Mouse (Mus musculus): Measurements from ENCODE around the gene Rsu1. TPM values are rescaled to one million over a fixed set of nuclear protein-coding genes. Genes with fewer than 3 reads are reported as not detected.

Gene Rsu1
- polyA plus RNA-seq, 1 experiment, result 43.8 TPM

DNA sequence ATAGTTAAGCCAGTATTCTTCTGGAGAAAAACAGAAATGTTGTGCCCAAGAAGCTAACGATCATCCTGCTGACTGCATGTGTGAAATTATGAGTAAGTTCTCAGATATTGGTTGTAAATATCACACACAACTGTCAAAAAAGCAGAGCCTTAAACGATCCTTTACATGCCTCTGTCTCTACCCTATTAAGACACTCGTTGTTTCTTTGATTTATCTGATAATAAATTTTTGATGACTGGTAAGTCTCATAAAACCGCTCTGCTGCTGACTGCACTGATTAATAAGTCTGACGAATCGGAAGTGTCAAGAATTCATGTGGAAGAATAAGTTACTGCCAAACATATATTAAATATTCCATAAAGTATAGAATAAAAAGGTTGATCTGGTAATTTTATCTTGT is 126.0 kb downstream of the Rsu1 start:
- no peak overlapping the region for H3K27ac ChIP-seq (ENCODE audit: insufficient read depth, low read length)
- H3K4me1 ChIP-seq (ENCODE audit: control insufficient read depth, insufficient read depth, low read length), result no peaks in the 10 kb centered on the region; the same call in 1 of the 2 replicates
- H3K4me3 ChIP-seq (ENCODE audit: insufficient read depth, low read length), result no peak overlapping the region
- TF ChIP-seq CTCF (IDR thresholded peaks at IDR 0.05; ENCODE audit: extremely low read depth, insufficient read depth, low read length) (no peak), POLR2A (IDR thresholded peaks at IDR 0.05; ENCODE audit: extremely low read depth, insufficient read depth, low read length) (no peak)

DNA sequence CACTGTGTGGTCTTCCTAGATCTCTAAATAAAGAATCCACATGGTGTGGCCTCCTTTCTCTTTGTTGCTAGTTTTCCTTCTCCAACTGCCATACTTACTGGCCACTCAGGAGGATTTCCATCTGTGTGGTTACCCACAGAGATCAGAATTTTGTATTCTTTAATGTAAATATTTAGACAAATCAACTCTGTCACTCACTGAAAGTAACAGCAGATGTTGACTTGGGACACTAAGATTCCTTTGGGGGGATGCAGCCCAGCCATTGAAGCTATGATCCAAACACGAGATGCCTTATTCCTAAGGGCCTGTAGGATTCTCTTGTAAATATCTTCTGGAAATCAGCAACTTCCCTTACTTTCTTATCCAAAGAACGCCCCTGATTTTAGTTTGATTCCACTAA is 136.3 kb downstream of the Rsu1 start:
- no peaks in the 10 kb centered on the region for H3K4me1 ChIP-seq (ENCODE audit: control insufficient read depth, insufficient read depth, low read length)
- no peak overlapping the region for H3K4me3 ChIP-seq (ENCODE audit: insufficient read depth, low read length)
- TF ChIP-seq POLR2A (IDR thresholded peaks at IDR 0.05; ENCODE audit: extremely low read depth, insufficient read depth, low read length) (no peak), CTCF (IDR thresholded peaks at IDR 0.05; ENCODE audit: extremely low read depth, insufficient read depth, low read length) (no peak)
- H3K27ac ChIP-seq (ENCODE audit: insufficient read depth, low read length), result no peak overlapping the region

DNA sequence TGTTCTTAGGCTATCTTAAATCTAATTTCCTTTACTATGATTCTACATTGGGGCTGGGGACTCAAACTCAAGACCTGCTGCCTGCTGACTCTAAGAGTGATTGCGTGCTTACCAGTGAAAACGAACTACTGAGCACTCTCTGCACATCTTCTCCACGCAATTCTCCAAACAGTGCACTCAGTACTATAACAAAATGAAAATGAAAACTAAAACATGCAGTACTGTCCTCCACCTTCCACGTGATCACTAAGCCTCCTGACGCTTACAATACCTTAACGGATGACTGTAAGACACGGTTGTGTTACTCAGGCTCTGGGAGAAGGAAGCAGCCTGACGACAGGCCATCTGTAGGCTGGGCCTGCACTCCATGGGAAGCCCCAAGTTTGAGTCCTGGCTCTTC is 138.4 kb downstream of the Rsu1 start:
- no peak overlapping the region for H3K4me3 ChIP-seq (ENCODE audit: insufficient read depth, low read length)
- no peak overlapping the region for H3K27ac ChIP-seq (ENCODE audit: insufficient read depth, low read length)
- no peaks in the 10 kb centered on the region for H3K4me1 ChIP-seq (ENCODE audit: control insufficient read depth, insufficient read depth, low read length)
- TF ChIP-seq POLR2A (IDR thresholded peaks at IDR 0.05; ENCODE audit: extremely low read depth, insufficient read depth, low read length) (no peak), CTCF (IDR thresholded peaks at IDR 0.05; ENCODE audit: extremely low read depth, insufficient read depth, low read length) (no peak)

- no peak overlapping the region for H3K27ac ChIP-seq (ENCODE audit: insufficient read depth, low read length)
- TF ChIP-seq POLR2A (IDR thresholded peaks at IDR 0.05; ENCODE audit: extremely low read depth, insufficient read depth, low read length) (no peak), CTCF (IDR thresholded peaks at IDR 0.05; ENCODE audit: extremely low read depth, insufficient read depth, low read length) (no peak)
- no peak overlapping the region for H3K4me3 ChIP-seq (ENCODE audit: insufficient read depth, low read length)
- peaks cover under 1% of the 10 kb centered on the region; the same call in 1 of the 2 replicates for H3K4me1 ChIP-seq (ENCODE audit: control insufficient read depth, insufficient read depth, low read length)
Observed at GRCm38 (mm10) chr2:13132406-13132805, 138.8 kb downstream of the Rsu1 start.

- Histone ChIP-seq H3K4me1 (ENCODE audit: control insufficient read depth, insufficient read depth, low read length) (peaks cover 2% of the 10 kb centered on the region; the same call in 1 of the 2 replicates), H3K4me3 (ENCODE audit: insufficient read depth, low read length) (no peak overlapping the region), H3K27ac (ENCODE audit: insufficient read depth, low read length) (no peak overlapping the region)
- no peak for TF ChIP-seq POLR2A (IDR thresholded peaks at IDR 0.05; ENCODE audit: extremely low read depth, insufficient read depth, low read length)
- TF ChIP-seq CTCF (IDR thresholded peaks at IDR 0.05; ENCODE audit: extremely low read depth, insufficient read depth, low read length), result no peak
Observed at GRCm38 (mm10) chr2:13129859-13130258, 141.4 kb downstream of the Rsu1 start.

DNA sequence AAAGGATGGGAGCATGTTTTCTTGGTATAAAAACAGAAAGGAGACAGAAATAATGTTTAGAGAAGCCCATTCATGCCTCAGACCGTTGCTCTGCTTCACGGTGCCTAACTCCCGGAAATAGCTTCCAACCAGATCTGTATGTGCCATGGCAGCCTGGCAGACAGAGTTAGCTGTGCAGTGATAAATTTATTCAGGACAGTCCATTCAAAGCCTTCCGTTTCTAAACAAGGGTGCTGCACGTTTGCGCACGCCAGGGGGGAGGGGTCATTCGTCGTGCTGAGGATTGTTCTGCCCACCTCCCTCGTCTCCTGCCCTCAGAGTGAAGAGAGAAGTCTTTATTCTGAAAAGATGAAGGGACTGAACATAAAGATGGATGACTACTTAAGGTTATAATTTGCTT is 141.9 kb downstream of the Rsu1 start:
- TF ChIP-seq POLR2A (IDR thresholded peaks at IDR 0.05; ENCODE audit: extremely low read depth, insufficient read depth, low read length), result no peak
- no peak for TF ChIP-seq CTCF (IDR thresholded peaks at IDR 0.05; ENCODE audit: extremely low read depth, insufficient read depth, low read length)
- H3K27ac ChIP-seq (ENCODE audit: insufficient read depth, low read length), result no peak overlapping the region
- H3K4me3 ChIP-seq (ENCODE audit: insufficient read depth, low read length), result no peak overlapping the region
- H3K4me1 ChIP-seq (ENCODE audit: control insufficient read depth, insufficient read depth, low read length), result peaks cover 2% of the 10 kb centered on the region; the same call in 1 of the 2 replicates

DNA sequence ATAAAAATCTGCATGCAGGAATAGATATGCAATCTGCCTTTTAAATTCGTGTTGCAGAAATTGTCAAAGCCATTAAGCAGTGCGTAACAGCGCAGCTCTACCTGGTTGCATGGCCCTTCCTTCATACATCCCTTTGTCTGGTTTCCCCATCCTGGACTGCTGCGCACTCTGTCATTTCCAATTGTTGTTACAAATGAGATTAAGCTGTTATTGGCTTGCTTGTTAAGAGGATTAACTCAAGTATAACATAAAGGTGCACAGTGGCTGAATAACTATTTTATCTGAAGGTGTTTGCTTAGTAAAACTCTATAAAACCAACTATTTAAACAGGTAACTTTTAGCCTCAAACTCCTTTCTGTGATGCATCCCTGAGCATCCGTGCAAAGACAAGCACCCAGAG is 150.8 kb downstream of the Rsu1 start:
- Histone ChIP-seq H3K4me1 (ENCODE audit: control insufficient read depth, insufficient read depth, low read length) (no peaks in the 10 kb centered on the region), H3K27ac (ENCODE audit: insufficient read depth, low read length) (no peak overlapping the region), H3K4me3 (ENCODE audit: insufficient read depth, low read length) (no peak overlapping the region)
- no peak for TF ChIP-seq POLR2A (IDR thresholded peaks at IDR 0.05; ENCODE audit: extremely low read depth, insufficient read depth, low read length)

DNA sequence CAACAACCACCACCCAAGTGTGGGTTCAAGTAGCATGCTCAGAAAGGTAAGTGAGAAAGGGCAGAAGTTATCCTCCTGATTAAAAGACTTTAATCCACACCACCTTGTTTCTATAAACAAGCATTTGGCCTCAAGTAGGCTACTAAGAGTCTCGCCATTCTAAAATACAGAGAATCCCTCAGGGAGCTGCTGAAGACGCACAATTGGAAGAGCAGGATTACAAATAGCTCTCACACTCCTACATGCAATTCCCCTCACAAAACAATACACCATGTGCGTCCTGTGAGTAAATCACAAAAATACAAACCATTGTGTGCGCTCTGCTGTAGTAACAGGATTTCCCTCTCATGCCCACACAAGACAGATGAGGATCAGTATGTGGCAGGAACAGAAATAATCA is 153.3 kb downstream of the Rsu1 start:
- no peak overlapping the region for H3K4me3 ChIP-seq (ENCODE audit: insufficient read depth, low read length)
- TF ChIP-seq CTCF (IDR thresholded peaks at IDR 0.05; ENCODE audit: extremely low read depth, insufficient read depth, low read length), result no peak
- TF ChIP-seq POLR2A (IDR thresholded peaks at IDR 0.05; ENCODE audit: extremely low read depth, insufficient read depth, low read length), result no peak
- no peak overlapping the region for H3K27ac ChIP-seq (ENCODE audit: insufficient read depth, low read length)
- H3K4me1 ChIP-seq (ENCODE audit: control insufficient read depth, insufficient read depth, low read length), result peaks cover 2% of the 10 kb centered on the region; the same call in 1 of the 2 replicates

DNA sequence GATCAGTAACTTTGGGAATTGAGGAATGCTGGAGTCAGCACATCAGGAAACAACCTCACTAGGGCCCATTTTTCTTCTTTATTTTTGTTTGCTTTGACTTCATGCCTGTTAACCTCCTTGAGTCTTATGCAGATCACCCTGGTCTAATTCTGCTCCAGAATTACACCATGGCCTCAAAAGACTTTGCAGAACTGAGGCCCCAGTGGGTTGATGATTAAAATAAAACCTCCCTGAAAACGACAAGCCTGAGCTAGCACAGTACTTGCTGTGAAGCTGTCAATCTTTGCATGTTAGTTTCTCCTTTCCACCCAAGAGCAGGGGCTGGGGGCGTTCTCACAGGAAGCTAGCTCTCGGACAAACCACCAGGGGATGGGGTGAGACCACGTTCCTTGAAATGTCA is 164.7 kb downstream of the Rsu1 start:
- Histone ChIP-seq H3K4me1 (ENCODE audit: control insufficient read depth, insufficient read depth, low read length) (peaks cover 5% of the 10 kb centered on the region), H3K27ac (ENCODE audit: insufficient read depth, low read length) (no peak overlapping the region), H3K4me3 (ENCODE audit: insufficient read depth, low read length) (no peak overlapping the region)
- TF ChIP-seq CTCF (IDR thresholded peaks at IDR 0.05; ENCODE audit: extremely low read depth, insufficient read depth, low read length) (no peak), POLR2A (IDR thresholded peaks at IDR 0.05; ENCODE audit: extremely low read depth, insufficient read depth, low read length) (no peak)

DNA sequence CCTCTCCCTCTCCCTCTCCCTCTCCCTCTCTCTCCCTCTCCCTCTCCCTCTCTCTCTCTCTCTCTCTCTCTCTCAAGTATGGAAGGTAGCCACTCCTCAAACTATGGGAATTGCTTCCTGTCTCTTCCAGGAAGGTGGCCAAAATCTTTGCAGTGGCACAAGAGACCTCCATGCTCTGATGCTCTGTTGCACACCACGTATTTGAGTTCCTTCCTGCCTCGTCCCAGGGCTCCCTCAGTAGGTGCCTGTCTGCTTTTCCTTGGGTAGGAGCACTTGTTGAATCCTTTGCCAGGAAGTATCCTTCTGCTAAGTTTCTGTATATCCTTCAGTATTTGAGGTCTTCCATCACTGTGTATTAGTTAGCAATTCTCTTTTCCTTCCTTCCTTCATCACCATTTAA is 166.8 kb downstream of the Rsu1 start:
- no peak overlapping the region for H3K27ac ChIP-seq (ENCODE audit: insufficient read depth, low read length)
- peaks cover 5% of the 10 kb centered on the region for H3K4me1 ChIP-seq (ENCODE audit: control insufficient read depth, insufficient read depth, low read length)
- no peak for TF ChIP-seq CTCF (IDR thresholded peaks at IDR 0.05; ENCODE audit: extremely low read depth, insufficient read depth, low read length)
- no peak overlapping the region for H3K4me3 ChIP-seq (ENCODE audit: insufficient read depth, low read length)

- Histone ChIP-seq H3K4me3 (ENCODE audit: insufficient read depth, low read length) (no peak overlapping the region), H3K4me1 (ENCODE audit: control insufficient read depth, insufficient read depth, low read length) (peaks cover 5% of the 10 kb centered on the region), H3K27ac (ENCODE audit: insufficient read depth, low read length) (no peak overlapping the region)
- TF ChIP-seq CTCF (IDR thresholded peaks at IDR 0.05; ENCODE audit: extremely low read depth, insufficient read depth, low read length) (no peak), POLR2A (IDR thresholded peaks at IDR 0.05; ENCODE audit: extremely low read depth, insufficient read depth, low read length) (no peak)
Observed at GRCm38 (mm10) chr2:13103797-13104200, 167.4 kb downstream of the Rsu1 start.

Measured in cortical plate, adult 2 months (tissue).